Mouse (Mus musculus) lung, postnatal 14 days (tissue): Measurements from ENCODE around the gene Cd209f.
A peak's percentile ranks its signal among the peaks of the same experiment; 100 is the strongest.
"Not testable (repeated sequence)": the region's sequence is repeated elsewhere in the genome, so short reads cannot be mapped to it uniquely, and the experiment has no call there.

ENCODE experiments used
- DNase-seq: peaks from one replicate; pipeline ENCODE4 v3.0.0; 2021

Cd209f gene

GRCm38 (mm10) chr8:4105735-4106134 is at the start of gene Cd209f:
Gene Cd209f (minus strand): TSS chr8:4105835.
- DNase-seq = not testable (repeated sequence)

DNA sequence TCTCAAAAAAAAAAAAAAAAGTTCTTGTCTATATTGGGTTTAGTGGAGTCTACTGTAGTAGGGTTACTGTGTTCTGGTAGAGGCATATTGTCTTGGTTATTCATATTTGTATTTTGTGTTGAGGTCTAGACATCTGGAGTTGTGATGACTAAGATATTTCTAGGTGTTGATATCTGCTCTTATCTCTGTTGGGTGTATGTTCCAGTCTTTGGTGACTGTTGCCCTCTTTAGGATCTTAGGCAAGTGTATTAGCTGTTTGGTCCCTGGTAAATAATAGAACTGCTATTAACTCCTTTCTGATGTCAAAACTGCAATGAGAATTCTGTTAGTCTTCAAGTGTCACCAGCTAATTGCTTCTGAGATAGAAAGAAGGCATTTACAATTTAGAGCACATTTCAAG is 49.2 kb upstream of the Cd209f start:
- no peak for DNase-seq

GRCm38 (mm10) chr8:4147272-4147671 is 41.6 kb upstream of the Cd209f start:
- DNase-seq = no peak

DNA sequence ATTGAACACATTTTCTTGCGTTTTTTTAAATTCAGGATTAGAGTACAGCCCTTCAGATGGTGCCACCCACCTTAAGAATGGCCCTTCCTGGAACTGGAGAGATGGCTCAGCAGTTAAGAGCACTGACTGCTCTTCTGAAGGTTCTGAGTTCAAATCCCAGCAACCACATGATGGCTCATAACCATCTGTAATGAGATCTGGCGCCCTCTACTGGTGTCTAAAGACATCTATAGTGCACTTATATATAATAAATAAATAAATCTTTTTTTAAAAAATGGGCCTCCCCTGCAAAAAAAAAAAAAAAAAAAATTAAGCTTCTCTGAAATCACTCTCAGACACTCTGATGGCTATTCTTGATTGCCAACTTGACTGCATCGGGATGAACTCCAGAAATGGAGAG is 36.1 kb upstream of the Cd209f start:
- peak; percentile 7 for DNase-seq

DNA sequence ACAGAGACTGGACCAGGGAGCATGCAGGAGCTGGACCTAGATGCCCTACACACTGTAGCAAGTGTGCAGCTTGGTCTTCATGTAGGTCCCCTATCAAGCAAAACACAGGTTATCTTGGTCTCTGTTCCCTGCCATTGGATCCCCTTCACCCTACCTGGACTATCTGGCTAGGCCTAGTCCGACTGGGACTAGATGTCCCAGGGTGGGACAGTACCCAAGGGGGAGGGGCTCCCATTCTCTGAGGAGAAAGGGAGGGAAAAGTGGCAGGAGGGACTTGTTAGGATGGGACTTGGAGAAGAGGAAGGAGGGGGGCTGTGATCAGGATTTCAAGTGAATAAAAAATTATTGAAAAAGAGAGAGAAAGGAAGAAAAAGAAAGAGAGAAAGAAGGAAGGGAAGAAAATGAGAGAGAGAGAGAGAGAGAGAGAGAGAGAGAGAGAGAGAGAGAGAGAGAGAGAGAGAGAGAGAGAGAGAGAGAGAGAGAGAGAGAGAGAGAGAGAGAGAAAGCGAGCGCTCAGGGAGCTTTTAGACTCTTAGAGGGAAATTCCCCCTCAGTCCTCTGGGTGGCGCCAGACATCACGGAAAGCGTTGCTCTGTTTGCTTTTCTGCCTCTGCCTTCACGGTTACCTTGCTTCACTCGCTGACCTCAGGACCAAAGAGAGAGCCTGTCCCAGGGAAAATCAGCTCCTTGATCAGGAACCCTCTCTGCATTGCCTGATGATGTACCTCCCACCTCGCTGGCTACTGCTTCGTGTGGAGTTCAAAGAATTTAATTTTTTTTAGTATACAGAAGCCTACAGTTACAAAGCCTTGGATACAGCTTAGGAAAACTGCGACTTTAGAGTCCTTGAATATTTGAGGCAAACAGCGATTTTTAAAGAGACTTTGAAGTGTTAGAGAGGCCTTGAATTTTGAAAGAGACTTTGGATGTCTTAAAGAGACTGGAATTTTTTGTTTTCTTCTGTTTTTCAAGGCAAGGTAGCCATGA is 34.3 kb upstream of the Cd209f start:
- DNase-seq = peak; percentile 78

DNA sequence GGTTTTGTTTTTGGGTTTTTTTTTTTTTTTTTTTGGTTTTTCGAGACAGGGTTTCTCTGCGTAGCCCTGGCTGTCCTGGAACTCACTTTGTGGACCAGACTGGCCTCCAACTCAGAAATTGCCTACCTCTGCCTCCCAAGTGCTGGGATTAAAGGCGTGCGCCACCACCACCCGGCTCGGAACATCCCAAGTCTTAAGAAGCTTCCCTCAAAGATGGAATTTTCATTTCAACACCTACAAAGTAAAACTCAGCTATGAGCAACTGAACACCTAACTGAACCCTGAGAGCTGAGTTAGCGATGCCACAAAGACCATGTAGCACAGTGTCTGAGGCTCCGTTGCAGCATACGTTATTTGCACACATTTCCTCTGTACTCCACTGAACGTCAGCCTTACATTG is 28.2 kb upstream of the Cd209f start, which contains the start of gene Cd209g:
Gene Cd209g (plus strand): TSS at position 301 of the 400 bp plus-strand sequence.
- no peak for DNase-seq

- not testable (repeated sequence) for DNase-seq
Measured at GRCm38 (mm10) chr8:4088514-4088913, 17.1 kb downstream of the Cd209f start.

- DNase-seq = not testable (repeated sequence)
Measured at GRCm38 (mm10) chr8:4087180-4087722, 18.4 kb downstream of the Cd209f start.
